Mouse (Mus musculus) lung, postnatal 14 days (tissue): ENCODE results near the gene Spata18.

Experiments
- DNase-seq: peaks from one replicate; pipeline ENCODE4 v3.0.0; 2021

The Spata18 gene

DNA sequence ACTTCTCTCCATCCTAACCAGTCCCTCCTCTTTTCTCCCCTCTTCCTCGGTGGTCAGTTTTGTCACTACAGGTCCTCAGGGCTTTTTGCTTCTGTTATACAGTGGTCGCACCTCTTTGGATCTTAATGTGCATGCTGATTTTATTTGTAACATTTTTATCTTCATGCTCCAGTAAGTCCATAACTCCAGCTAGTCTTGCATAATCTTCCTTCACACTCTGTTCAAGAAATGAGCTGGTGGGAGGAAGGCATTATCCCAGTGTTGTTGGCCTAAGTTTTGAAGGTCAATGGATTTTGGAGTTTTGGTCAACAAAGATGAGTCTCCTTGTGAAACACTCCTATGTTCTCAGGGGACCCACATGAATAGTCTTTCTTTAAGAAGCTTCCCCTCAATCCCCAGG is 16.7 kb downstream of the Spata18 start:
- DNase-seq = no peak

- no peak for DNase-seq
Observed at GRCm38 (mm10) chr5:73669386-73669785, 18.2 kb downstream of the Spata18 start.

- DNase-seq = no peak
Observed at GRCm38 (mm10) chr5:73675604-73676003, 24.4 kb downstream of the Spata18 start.

GRCm38 (mm10) chr5:73676626-73677025 is 25.4 kb downstream of the Spata18 start:
- DNase-seq = no peak

DNA sequence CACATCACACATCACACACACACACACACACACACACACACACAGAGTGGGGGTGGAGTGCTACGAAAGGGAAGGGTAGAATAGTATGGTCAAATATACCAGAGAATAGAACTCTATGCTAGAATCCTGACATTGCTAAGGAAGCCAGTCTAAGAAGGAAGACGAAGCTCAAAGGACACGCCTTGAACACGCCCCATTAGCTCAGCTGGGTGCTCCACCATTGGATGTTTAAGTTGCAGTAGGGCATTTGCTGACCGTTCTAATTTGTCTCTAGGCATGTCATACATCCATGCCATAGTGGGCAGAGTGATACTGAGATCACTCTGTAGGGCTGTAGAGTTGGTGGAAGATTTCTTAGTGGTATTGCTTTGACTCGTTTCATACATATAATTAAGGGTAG is 32.0 kb downstream of the Spata18 start:
- DNase-seq = no peak

DNA sequence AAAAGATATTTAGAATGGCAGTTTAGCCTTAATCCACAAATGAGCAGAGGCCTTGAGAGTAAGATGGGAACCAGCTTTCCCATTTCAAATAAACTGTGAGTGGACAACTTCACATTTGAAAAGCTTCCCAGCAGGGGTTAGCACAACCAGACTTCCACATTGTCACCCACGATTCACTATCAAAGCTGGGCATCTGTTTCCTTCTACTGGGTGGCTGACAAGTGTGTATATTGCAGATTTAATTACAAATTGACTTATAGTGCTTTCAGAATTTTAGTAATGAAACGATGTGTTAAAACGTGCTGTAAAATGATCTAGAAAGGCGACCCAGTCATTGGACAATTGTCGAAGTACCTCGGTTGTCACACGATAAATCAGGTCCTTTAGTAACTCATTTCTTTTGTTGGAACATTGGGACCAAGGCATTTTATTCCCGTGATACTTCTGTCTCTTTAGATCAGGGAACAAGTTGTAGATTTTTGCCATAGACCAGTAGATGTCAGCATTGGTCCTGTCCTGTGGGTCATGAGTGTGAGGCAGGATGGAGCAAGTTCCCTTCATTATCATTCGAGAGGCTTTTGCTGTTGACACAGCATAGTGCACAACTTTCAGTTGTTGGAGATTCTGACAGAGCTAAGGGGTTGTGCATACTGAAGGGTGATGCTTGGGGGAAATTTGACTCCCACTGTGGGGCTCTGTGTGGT is 32.7 kb downstream of the Spata18 start:
- DNase-seq = no peak

- DNase-seq = peak; percentile 53
Observed at GRCm38 (mm10) chr5:73686149-73686548, 35.0 kb downstream of the Spata18 start.

- DNase-seq = no peak
Observed at GRCm38 (mm10) chr5:73688576-73688975, 37.4 kb downstream of the Spata18 start.

DNA sequence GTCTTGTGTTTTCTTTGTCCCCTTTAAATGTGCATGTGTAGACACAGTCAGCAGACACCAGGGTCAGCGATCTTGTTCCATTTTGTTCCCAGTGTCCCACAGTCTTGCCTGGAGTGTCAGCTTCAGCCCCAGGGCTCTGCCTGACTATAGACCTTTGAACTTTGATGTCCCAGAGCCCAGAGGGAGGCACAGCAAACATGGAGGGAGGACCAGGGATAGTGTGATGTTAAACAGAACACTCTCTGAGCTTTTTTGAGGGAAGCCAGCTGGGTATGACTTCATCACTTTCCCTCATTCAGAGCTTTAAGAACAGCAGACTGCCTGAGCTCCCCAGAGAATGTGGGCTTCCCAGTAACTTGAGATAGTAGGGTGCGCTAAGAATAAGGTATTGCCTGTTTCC is 39.0 kb downstream of the Spata18 start:
- no peak for DNase-seq

- DNase-seq = no peak
Observed at GRCm38 (mm10) chr5:73691723-73692520, 40.7 kb downstream of the Spata18 start.

DNA sequence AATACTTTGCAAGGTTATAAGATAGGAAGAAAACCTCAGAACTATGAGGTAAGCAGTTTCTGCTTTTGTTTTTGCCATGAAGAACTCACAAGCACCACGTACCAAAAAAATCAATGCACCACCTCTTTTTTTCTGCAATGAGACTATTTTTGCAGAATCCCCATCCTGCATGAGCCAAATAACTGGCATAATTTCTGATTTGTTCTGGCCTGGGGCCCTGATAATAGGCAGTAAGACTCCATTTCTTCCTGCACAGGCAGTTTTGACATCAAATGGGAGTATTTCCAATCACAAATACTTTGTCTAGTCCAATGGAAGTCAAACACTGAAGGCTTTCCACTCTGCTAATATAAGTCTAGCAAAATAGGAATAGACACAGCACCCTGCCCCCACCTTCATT is 42.6 kb downstream of the Spata18 start:
- DNase-seq = peak; percentile 32

DNA sequence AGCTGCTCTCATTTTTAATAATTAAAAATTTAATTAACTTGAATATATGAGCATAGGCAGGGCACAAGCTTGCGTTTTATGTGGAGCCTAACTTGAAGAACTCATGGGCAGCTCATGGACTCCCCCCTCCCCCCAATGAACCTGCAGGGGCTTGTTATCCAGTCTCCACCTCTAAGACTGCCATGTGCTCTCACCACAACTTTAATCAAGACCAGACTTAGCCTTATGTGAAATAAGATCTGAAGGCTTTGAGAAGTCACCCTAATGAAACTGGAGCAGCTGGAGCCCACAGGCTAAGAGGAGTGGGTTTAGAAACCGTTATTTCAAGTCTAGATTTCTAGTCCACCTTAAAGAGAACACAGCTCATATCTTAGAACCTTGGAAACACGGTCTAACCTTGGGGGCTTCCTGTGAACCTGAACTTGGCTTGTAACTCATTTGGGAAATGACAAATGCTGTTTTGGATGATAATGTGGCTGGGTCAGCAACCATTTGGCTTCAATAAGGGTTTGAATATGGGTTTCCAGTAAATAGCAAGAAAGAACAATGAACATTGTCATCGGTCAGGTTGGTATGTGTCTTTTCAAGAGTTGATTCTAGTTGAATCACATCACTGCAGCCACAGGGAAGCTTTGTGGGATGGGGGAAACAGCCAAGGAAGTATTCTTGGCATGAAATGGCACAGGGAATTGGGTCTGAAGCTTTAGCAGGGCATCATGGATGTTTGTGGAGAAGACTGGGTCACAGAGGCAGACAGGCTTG is 43.3 kb downstream of the Spata18 start:
- no peak for DNase-seq

DNA sequence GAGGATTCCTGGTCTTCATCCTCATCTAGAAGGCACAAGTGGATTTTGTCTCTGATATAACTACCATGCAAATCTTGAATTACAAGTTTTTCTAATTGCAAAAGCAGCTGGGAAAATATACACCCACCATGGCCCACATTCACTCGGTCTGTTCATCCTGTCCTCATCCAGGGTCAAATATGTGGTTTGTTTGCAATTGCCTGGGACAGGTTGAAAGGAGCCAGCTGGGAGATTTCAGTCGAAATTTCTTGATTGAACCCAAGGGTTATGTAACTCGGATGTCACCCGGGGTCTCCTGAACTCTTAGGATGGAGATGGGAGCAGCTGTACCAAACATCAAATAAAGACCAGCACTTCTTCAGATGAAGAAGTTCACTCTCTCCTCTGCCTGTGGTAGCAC is 46.5 kb downstream of the Spata18 start:
- peak; percentile 26 for DNase-seq

DNA sequence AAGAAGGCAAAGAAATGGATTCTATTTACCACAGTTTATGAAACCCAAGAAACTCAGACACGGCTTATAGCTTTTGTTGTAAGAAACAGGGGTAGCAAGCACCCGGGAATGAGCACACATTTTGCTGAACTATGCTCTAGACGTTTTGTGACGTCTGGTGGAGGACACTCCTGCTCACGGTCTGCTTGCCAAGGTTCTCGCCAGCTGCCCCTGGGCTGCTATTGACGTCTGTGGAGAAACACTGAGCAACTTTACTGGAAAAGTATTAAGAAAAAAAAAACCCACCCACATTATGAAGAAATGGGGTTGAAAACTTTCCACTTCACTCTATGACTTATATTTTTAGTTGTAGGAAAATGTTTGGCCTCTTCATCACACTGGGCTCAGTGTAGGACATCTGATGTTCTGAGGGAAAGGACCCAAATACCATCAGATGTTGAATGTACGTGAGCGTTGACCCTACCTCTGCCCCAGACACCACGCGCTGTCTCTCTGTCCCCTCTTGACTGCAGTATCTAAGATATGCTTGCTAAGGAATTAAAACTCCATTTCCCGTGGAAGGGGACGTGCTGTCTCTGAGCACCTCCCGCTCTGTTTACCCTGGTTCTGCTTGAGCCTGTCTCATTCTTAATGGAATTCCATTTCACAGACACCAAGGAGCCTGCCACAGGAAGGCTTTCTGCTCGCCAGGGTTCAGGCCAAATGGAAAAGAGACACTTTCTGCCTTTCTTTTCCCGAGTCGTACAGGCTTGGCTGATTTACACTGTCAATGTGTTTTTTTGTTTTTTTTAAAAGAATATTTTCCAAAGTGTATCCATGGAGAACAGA is 50.1 kb downstream of the Spata18 start:
- DNase-seq = peak; percentile 49

DNA sequence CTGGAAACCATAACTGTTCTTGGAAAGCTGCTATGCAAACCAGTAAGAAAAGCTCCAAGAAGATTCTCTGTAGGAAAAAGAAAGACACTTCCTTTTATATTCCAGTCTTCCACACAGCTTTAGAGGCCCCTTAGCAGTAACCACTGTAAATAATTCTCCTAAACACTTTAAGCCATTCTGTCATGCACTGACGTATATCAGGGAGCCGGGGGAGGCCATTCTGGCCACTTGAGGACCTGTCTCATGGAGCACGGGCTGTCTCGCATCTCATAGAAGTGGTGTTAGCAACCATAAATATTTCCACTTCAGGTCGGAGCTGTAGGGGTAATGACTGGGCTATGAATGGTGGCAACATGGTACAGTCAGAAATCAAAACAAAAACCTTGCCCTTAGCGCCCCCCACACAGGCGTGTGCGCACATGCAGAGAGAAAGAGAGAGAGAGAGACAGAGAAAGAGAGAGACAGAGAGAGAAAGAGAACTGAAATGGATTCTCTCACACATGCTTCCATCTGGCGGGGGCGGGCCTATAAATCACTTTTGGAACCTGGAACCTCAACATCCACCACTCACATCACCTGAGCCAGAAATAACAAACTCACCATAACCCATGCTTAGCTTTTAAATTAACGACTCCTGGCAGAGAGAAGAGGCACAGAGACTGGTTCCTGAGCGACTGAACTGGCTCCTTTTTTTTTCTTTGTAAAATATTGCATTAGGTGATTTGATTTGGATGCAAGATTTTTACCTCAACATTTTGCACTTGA is 50.9 kb downstream of the Spata18 start:
- DNase-seq = no peak

DNA sequence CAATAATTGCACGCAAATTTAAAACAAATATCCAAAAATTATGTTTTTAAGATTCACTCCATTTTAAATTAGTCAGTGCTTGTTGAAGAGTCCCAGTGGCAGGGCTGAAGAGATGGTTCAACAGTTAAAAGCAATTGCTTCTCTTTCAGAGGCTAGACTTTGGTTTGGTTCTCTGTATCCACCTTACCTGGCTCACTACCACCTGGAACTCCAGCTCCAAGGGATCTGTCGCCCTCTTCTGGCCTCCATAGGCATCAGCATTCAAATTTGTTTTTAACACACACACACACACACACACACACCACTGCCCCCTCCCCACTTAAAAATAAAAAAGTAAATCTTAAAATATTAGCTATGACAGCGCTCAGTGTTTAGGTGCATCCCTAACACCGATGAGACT is 51.9 kb downstream of the Spata18 start:
- DNase-seq = no peak

- no peak for DNase-seq
Observed at GRCm38 (mm10) chr5:73704263-73704662, 53.1 kb downstream of the Spata18 start.

- DNase-seq = no peak
Observed at GRCm38 (mm10) chr5:73704757-73705156, 53.6 kb downstream of the Spata18 start.

DNA sequence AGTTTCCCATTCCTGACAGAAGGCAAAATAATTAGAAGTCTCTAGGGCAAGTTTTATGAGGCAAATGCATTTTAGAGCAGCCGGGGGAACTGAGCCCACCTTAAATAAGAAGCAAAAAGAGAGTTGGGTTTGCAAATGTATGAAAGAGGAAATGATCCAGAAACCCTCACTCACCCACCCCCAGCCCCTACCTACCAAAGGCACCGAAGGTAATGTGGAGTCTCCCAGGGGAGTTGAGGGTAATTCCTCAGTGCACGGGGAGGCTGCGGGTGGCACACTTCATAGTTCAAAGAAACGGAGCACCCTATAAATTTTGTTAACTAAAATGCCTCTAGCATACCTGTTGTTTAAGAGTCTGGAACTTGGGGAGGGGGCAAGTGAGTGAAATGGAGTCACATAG is 54.1 kb downstream of the Spata18 start:
- DNase-seq = no peak

GRCm38 (mm10) chr5:73712852-73713251 is 61.7 kb downstream of the Spata18 start:
- peak; percentile 51 for DNase-seq

GRCm38 (mm10) chr5:73716941-73717340 is 65.8 kb downstream of the Spata18 start:
- no peak for DNase-seq

DNA sequence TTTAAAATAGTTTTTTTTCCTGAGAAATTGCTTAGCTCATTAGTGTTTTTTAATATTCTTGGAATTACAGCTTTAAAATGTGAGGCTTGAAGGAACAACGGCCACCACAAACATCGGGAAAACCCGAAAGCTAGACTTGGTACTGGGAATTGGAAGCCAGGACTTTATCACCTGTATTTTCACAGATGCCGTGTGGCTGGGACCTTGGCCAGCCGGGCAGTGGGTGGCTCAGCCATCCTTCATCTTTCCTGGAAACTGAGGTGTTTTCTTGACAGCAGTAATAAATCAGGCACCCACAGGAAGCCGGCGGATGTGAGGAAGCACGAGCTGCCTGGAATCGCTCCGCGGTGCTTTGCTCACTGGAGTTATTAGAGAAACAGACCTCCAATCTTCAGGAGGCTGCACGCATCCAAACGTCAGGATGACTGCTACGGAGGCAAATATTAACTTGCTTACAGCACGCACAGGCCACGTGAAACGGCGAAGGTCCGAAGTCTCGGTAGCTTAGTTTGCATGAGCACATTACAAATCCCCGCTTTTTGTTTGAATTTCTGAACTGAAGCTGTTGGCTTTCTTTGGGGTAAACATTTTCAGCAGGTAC is 70.6 kb downstream of the Spata18 start:
- no peak for DNase-seq
